ENCODE assay signal across 8 mouse cellular contexts in the genomic region with DNA sequence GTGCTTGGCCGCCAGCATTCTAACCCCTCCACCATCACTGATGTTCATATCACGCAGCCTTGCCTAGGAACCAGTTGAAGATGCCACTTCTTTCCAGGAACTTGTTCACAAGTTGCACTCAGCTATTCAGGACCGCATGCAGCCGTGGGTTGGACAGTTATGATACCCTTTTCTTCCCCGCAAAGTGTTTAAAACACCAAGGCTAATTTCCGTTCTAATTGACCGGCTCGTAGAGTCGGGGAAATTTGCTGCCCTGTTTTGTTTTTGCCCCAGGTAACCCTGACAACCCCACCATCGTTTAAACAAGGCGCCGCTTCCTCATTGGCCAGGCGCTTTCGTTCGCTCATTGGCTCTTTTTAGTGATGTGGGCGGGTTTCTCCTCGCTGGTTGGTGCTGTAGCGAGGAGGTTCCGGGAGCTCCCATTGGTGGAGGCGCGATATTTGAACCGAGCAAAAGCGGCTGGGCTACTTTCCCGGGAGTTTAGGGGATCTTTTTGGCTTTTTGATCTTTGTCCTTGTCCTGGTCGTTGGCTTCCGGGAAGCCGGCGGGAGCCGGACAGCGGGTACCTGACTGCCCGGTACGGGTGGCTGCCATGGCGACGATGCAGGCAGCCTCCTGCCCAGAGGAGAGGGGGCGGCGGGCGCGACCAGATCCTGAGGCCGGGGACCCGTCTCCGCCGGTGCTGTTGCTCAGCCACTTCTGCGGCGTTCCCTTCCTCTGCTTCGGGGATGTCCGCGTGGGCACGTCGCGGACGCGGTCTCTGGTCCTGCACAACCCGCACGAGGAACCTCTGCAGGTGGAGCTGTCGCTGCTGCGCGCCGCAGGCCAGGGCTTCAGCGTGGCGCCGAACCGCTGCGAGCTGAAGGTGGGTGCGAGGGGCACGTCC. TPM values are rescaled to one million over a fixed set of nuclear protein-coding genes. Genes with fewer than 3 reads are reported as not detected.
DNase-seq lines count a peak whose midpoint lies in the region; ATAC-seq lines count a peak whose summit lies in the region.

A gene (plus strand): TSS at position 433 of the 886 bp plus-strand sequence.

- H3K9me3 ChIP-seq in hindbrain, embryonic 12.5 days (replicated peaks): no peaks in the 10 kb centered on the region

- peak within 1 kb of the TSS; percentile 82 for H3K4me3 ChIP-seq in hindbrain, embryonic 12.5 days

- H3K27ac ChIP-seq in hindbrain, embryonic 12.5 days: no peak within 1 kb of the TSS

- 0 out of 2 replicates have a peak, but pooled peaks cover 5% of the 10 kb centered on the region for H3K36me3 ChIP-seq in hindbrain, embryonic 12.5 days

- peak; percentile 99 for ATAC-seq in hindbrain, embryonic 12.5 days (ENCODE audit: low FRiP score)

- H3K4me2 ChIP-seq in hindbrain, embryonic 12.5 days (replicated peaks): peak within 1 kb of the TSS; percentile 92

- H3K9ac ChIP-seq in hindbrain, embryonic 12.5 days: peak within 1 kb of the TSS; percentile 63

- under 1% methylated on average over 63 of the region's 65 CpGs for WGBS in hindbrain, embryonic 12.5 days

- DNase-seq in NIH3T3 (ENCODE audit: low read depth): peak; percentile 94
- peak; percentile 93 to 94 for DNase-seq in cerebellum, postnatal 10 days
- peak; percentile 87 to 88 for DNase-seq in frontal cortex, postnatal 10 days (ENCODE audit: low spot score in 2 of 2)
- DNase-seq in layer of hippocampus, postnatal 14 days (ENCODE audit: low spot score in 2 of 2): peak; percentile 83 to 91
- peak; percentile 88 for DNase-seq in lung, postnatal 14 days
- peak; percentile 62 for DNase-seq in retina, adult 2 months (ENCODE audit: low read depth, low spot score)
- DNase-seq in thymus, postnatal 36 days: peak; percentile 85 to 90

- H3K27me3 ChIP-seq in hindbrain, embryonic 12.5 days: no peaks in the 10 kb centered on the region

- H3K4me1 ChIP-seq in hindbrain, embryonic 12.5 days: peaks cover 19% of the 10 kb centered on the region

RNA-seq across cellular contexts. Expression of the gene that starts here (rescaled TPM):
- 18.5 and 19.1 TPM in 2 replicates for polyA plus RNA-seq in hindbrain, embryonic 12.5 days (2016; fragmentation: Nextera tagmentation; extraction: Ambion mirVana)
- 1 to 10 TPM; 1.6 to 1.7 TPM for total RNA-seq in layer of hippocampus, postnatal 14 days (2021)
